Mouse (Mus musculus) G1E (cell line): ENCODE results near the gene Tssk6.
A peak's percentile ranks its signal among the peaks of the same experiment; 100 is the strongest.

Experiments used
- CTCF ChIP-seq: IDR thresholded peaks from 2 replicates; pipeline ENCODE4 v1.5.1; 2012; ENCODE audit warnings: low read depth, low read length, inconsistent platforms, mixed read lengths
- GATA1 ChIP-seq: IDR thresholded peaks from 2 replicates; pipeline ENCODE4 v1.6.1; 2012; ENCODE audit warnings: borderline replicate concordance, low read length, inconsistent platforms, mixed read lengths
- TAL1 ChIP-seq: conservative IDR thresholded peaks from 2 replicates; pipeline ENCODE4 v1.6.1; 2012; ENCODE audit warnings: low read depth, low read length, inconsistent platforms, mixed read lengths

DNA sequence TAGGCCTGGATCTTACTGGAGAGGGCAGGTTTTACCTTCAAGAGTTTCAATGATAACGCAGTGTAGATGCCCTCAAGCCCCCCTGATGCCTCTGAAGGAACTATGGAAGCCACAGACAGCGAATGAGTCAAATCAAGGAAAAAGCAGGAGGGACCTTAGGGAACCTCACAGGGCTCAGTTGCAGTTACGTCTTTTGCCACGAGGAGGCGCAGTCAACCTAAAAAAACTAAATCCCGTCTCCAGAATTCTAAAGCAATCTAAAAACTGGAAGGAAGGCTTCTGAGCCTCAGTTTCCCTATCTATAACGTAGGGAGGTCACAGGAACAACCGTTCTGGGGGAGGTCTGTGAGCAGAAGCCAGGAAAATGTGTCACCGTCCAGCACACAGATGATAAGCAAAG lies 27.8 kb upstream of the Tssk6 start:
- TF ChIP-seq CTCF (peak; percentile 82), GATA1 (no peak), TAL1 (no peak)
